Mouse (Mus musculus): ENCODE measurements at regions not wholly inside any gene's neighbourhood (a gene's known extent, or its start where the extent isn't known, plus 50 kb on each side); places are given as distances from the start of the nearest gene placed in this dataset.
"Not testable (repeated sequence)": the region's sequence is repeated elsewhere in the genome, so short reads cannot be mapped to it uniquely, and the experiment has no call there.

DNA sequence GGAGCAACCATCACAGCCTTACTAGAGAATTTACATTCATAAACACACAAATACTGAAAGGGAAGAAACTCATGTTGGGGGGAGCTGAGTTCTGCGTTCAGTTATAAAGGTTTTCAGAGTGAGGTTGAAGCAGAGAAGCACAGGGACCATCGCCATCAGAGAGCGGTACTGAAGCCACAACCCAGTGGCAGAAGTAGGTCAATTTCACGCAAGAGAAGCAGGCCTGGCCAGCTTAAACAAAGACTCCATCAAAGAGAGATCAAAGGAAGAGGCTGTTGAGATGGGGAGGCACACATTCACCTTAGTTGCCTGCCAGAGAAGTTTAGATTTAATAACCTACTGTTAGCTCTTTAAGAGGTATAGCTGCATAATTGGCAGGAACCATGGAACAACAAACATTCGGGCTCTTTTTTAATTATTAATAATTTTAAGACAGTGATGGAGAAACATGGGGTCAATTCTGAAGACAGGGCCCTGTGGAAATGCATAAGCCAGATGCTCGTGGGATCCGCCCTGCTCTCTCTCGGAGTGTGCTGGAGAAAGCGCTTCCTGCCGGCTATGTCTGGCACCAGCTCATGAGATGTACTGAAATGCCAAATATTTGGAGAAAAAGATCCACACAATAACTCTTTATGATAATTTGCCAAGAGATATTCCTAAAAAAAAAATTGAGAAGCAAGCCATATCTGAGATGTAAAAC is 119.8 kb upstream of the Creb1 start:
- Histone ChIP-seq H3K9me3 (replicated peaks) (no peaks in the 10 kb centered on the region), H3K4me3 (replicated peaks) (no peak overlapping the region), H3K27ac (no peak overlapping the region), H3K4me2 (no peak overlapping the region), H3K9ac (no peak overlapping the region), H3K27me3 (no peaks in the 10 kb centered on the region), H3K36me3 (no peaks in the 10 kb centered on the region), H3K4me1 (no peaks in the 10 kb centered on the region)
- 64% methylated on average over 10 of the region's 10 CpGs for WGBS
- ATAC-seq (replicated peaks; ENCODE audit: low FRiP score) = no peak

DNA sequence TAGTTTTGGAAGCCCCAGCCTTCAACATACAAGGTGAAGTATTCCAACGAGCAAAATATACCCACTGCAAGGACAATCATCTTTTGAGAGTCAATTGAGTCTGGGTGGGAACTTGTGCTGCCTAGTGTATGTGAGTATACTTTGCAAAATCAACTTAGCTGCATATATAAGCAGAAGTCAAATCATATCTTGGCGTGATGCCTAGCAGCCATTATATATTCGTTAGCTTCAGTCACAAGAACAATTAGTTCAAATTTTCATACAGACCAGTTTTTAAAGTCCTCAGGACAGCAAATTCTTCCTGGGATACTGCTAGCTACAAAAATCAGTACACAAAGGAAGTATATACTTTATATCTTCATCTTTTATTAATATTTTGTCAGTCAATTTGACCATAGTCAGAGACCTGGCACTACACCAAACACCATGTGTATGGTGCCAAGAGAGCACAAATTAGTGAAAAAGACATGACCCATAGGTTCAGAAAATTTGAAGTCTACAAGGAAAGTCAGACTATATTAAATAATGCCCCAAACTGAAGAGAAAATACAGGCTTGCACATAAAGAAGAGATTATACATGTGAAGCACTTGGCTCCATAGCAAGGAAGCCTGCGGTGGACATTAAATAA is 120.5 kb upstream of the Creb1 start:
- WGBS = 84% methylated on average over 4 of the region's 4 CpGs
- H3K27me3 ChIP-seq = no peaks in the 10 kb centered on the region
- H3K9me3 ChIP-seq (replicated peaks) = no peaks in the 10 kb centered on the region
- H3K36me3 ChIP-seq = no peaks in the 10 kb centered on the region
- no peak overlapping the region for H3K9ac ChIP-seq
- no peak overlapping the region for H3K4me3 ChIP-seq (replicated peaks)
- H3K27ac ChIP-seq = no peak overlapping the region
- H3K4me2 ChIP-seq = no peak overlapping the region
- no peaks in the 10 kb centered on the region for H3K4me1 ChIP-seq
- no peak for ATAC-seq (replicated peaks; ENCODE audit: low FRiP score)

DNA sequence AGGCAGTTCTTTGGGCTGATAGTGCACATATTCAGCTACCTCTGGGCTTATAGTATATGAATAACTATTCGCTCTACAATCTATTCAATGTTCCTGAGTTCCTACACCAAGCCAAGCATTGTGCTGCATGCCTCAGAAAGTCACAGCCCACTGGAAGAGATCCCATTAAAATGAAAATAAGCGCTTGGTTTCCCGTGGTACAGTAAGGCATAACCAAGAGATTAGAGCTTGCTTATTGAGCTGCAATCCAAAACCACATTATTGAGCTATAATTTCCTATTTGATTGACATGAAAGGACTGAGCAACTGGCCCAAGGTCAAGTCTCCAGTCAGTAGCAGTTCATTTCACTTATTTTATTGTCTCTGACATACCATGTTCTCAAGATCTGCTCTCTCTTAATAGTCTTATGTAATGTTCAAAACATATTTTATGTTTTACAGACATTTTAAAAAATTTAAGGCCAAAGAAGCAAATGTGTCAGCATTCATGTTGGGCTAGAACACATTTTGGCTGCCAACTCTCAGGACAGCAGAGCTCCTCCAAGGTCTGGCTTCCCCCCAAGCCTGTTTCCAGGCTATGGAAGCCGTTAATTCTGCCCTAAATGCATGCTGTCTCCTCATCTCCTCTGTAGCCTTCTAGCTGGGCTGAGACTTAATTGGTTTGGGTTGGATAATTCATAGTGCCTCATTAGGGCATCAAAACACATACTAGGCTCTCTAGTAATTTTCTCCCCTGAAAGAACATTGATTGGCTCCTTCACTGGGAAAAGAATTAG is 123.5 kb upstream of the Creb1 start:
- no peak overlapping the region for H3K9ac ChIP-seq

DNA sequence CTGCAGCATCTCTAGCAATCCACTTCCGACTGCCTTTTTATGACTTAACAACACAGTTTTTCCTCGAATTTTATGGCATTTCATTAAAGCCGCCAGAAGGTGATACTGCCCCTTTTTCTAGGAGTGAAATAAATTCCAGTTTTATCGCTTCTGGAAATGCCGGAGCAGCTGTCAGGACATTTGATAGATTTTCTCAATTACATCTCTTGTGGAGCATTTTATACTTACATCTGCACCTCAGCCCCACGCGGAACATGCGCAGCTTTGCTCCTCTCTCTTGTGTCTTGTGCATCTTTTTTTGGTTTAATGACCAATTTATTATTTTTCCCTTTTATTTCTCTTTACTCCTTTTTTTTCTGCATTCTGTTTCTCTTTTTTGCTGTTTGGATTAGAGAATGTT is 140.9 kb upstream of the Creb1 start:
- no peak overlapping the region for H3K9ac ChIP-seq
- no peaks in the 10 kb centered on the region for H3K36me3 ChIP-seq
- 21% methylated on average over 8 of the region's 8 CpGs for WGBS
- no peaks in the 10 kb centered on the region for H3K9me3 ChIP-seq (replicated peaks)
- no peak overlapping the region for H3K4me3 ChIP-seq (replicated peaks)
- no peak overlapping the region for H3K27ac ChIP-seq
- no peaks in the 10 kb centered on the region for H3K27me3 ChIP-seq
- no peak overlapping the region for H3K4me2 ChIP-seq
- no peak for ATAC-seq (replicated peaks; ENCODE audit: low FRiP score)
- H3K4me1 ChIP-seq = peaks cover 9% of the 10 kb centered on the region; the same call in 1 of the 2 replicates

More for the DNA sequence above, 123.5 kb upstream of the Creb1 start:
- 48% methylated on average over 4 of the region's 4 CpGs for WGBS
- H3K27ac ChIP-seq = no peak overlapping the region
- no peaks in the 10 kb centered on the region for H3K27me3 ChIP-seq
- H3K36me3 ChIP-seq = no peaks in the 10 kb centered on the region
- no peaks in the 10 kb centered on the region for H3K9me3 ChIP-seq (replicated peaks)
- no peaks in the 10 kb centered on the region for H3K4me1 ChIP-seq
- no peak overlapping the region for H3K4me3 ChIP-seq (replicated peaks)
- no peak for ATAC-seq (replicated peaks; ENCODE audit: low FRiP score)
- H3K4me2 ChIP-seq = no peak overlapping the region

DNA sequence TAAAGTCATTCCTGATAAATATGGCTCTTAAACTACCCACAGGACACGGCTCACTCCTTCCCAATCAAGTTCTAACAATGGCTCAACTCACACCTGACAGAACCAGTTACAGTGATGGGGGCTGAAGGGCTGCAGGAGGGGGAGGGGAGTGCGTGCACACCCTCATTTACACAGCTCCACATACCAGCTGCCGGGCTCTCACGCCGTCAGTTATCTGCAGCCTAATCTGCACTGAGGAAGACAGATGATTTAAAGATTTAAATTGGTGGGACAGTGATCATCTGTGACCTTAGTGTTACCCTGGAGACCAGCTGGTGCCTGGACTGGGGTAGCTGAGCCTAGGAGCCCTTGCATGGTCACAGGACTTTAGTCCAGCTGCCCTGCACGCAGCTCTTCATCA is 151.2 kb upstream of the Creb1 start:
- H3K4me1 ChIP-seq = peaks cover 7% of the 10 kb centered on the region; the same call in 1 of the 2 replicates
- no peak overlapping the region for H3K27ac ChIP-seq
- no peak overlapping the region for H3K4me3 ChIP-seq (replicated peaks)
- no peaks in the 10 kb centered on the region for H3K27me3 ChIP-seq
- H3K9ac ChIP-seq = no peak overlapping the region
- H3K4me2 ChIP-seq = no peak overlapping the region
- no peaks in the 10 kb centered on the region for H3K36me3 ChIP-seq
- 22% methylated on average over 6 of the region's 6 CpGs for WGBS
- no peaks in the 10 kb centered on the region; the same call in 1 of the 2 replicates for H3K9me3 ChIP-seq (replicated peaks)
- ATAC-seq (replicated peaks; ENCODE audit: low FRiP score) = no peak

DNA sequence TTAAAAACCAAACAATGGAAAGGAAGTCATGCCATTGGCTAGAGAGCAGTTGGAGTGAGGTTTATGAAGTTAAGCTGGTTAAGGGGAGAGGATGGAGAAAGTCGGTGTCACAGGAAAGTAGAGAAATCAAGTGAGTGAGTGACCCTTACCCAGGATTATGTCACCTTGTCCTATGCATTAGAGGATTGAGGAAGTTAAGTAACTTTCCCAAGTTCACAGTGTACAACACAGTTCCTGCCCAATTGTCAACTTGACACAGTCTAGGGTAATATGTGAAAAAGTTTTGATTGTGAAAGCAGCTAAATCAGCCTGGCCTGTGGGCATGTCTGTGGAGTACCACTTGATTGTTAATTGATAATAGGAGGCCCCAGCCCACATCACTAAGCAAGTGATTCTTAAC is 156.0 kb upstream of the Creb1 start:
- ATAC-seq (replicated peaks; ENCODE audit: low FRiP score); H3K36me3 ChIP-seq; H3K9me3 ChIP-seq (replicated peaks); H3K27ac ChIP-seq; H3K4me1 ChIP-seq; H3K27me3 ChIP-seq; H3K9ac ChIP-seq; H3K4me3 ChIP-seq (replicated peaks); H3K4me2 ChIP-seq: not testable (repeated sequence)
- 77% methylated on average over 1 of the region's 1 CpGs for WGBS

DNA sequence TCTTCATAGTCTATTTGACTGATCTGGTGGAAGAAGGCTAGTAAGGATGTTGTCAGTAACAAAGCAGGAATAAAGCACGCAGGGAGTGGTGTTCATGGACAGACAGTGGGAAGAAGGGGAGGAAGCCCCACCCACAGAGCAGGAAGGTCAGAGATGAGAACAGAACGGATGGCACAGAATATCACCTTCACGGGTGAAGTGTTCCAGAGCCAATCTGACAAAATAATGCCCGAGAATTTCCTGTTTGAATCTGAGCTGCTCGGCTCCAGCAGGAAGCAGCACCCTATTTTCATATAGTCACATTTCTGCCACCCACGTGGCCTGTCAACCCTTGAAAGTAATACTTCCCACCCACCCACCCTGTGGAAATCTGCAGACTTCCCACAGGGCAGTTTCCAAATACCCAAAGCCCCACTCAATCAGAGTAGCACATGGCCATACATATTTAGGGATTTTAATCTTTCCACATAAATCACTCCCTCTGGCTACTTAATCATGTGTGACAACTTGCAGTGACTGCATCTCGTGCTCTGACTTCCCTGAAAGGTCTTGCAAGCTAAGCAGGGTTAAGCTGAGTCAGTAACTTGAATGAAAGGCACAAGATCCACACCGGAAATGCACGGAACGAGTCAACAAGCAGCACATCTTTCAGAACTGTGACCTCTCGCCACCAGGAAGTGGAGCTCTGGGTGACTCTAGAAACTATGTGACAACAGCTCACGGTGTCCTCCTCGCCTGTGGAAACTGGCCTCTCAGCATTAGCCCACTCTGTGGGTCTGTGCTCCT is 158.0 kb upstream of the Creb1 start:
- no peak overlapping the region for H3K4me2 ChIP-seq
- ATAC-seq (replicated peaks; ENCODE audit: low FRiP score) = peak; percentile 43; the same call in 1 of the 2 replicates
- 44% methylated on average over 13 of the region's 13 CpGs for WGBS

DNA sequence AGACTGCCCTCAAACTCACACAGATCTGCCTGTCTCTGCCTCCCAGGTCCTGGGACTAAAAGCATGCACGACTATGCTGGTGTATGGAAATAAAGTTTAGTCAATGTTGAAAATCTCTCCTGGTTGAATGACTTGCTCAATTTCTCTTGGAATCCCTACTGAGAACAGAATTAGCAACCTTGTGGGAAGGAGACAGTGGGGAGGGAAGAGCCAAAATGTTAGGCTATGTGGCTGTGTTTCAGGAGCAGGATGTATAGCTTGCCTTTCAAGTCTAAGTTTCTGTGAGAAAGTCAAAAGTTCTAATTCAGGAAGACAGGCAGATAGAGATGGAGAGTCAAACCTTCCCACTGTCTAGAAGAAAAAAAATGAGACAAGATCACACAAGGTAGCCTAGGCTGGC is 168.3 kb upstream of the Creb1 start:
- no peak for ATAC-seq (replicated peaks; ENCODE audit: low FRiP score)
- 92% methylated on average over 1 of the region's 1 CpGs for WGBS

More for the DNA sequence above, 158.0 kb upstream of the Creb1 start:
- Histone ChIP-seq H3K27ac (no peak overlapping the region), H3K36me3 (no peaks in the 10 kb centered on the region), H3K4me3 (replicated peaks) (no peak overlapping the region), H3K9ac (no peak overlapping the region), H3K4me1 (no peaks in the 10 kb centered on the region), H3K27me3 (no peaks in the 10 kb centered on the region), H3K9me3 (replicated peaks) (no peaks in the 10 kb centered on the region; the same call in 1 of the 2 replicates)

DNA sequence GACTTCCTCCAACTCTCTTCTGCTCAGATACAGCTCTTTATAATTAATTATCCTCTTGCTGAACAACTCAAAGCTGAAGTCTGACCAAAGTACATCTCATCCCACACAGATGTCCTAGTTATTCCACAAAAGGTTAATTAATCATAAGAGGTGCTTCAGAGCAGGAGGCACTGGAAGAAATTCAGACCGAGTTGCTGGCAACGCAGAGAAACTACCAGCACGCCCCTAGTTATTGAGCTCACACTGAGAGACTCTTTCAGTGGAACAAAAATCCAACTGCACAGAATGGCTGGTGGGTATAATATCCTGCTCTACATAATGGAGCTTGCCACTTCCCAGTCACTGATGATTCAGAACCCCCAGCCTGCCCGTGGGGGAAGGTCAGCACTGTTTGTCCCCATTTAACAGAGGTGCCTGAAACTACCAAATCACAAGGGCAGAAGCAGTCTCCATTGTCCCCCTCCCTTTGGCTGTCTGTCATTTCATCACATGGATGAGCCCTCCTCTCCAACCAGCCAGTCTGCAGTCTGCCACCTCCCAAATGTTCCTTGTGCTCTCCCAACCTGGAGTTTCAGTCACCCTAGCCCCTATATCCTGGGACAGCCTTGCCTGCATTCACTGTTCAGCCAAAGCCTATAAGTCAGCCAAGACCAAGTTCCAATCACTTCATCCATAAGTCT is 170.3 kb upstream of the Creb1 start:
- Histone ChIP-seq H3K9ac (no peak overlapping the region), H3K27ac (no peak overlapping the region), H3K4me1 (no peaks in the 10 kb centered on the region), H3K4me2 (no peak overlapping the region), H3K36me3 (no peaks in the 10 kb centered on the region), H3K27me3 (no peaks in the 10 kb centered on the region), H3K4me3 (replicated peaks) (no peak overlapping the region), H3K9me3 (replicated peaks) (no peaks in the 10 kb centered on the region)
- 76% methylated on average over 4 of the region's 4 CpGs for WGBS
- no peak for ATAC-seq (replicated peaks; ENCODE audit: low FRiP score)

More for the DNA sequence above, 168.3 kb upstream of the Creb1 start:
- no peak overlapping the region for H3K9ac ChIP-seq
- H3K27ac ChIP-seq = no peak overlapping the region
- H3K27me3 ChIP-seq = no peaks in the 10 kb centered on the region
- H3K9me3 ChIP-seq (replicated peaks) = no peaks in the 10 kb centered on the region
- H3K4me3 ChIP-seq (replicated peaks) = no peak overlapping the region
- no peak overlapping the region for H3K4me2 ChIP-seq
- no peaks in the 10 kb centered on the region for H3K4me1 ChIP-seq
- H3K36me3 ChIP-seq = no peaks in the 10 kb centered on the region

DNA sequence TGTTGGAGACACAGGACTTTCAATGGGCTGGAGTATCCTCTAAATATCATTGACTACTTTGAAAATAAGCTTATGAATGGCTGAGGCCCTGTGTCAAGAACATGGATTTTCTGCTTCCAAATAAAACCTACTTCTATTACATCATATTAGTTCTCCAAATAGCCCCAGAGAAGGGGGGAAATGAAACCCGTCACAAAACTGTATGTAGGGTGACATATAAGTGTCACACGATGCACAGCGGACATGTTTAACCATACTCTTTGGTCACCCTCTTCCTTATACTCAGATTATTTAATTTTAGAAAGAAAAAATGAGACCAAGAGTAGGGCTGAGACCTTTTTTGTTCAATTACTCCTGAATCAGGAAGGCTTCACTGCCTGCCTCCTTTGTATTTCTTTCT is 189.2 kb upstream of the Creb1 start:
- Histone ChIP-seq H3K27ac (no peak overlapping the region), H3K4me3 (replicated peaks) (no peak overlapping the region), H3K9ac (no peak overlapping the region), H3K27me3 (no peaks in the 10 kb centered on the region), H3K4me2 (no peak overlapping the region), H3K36me3 (no peaks in the 10 kb centered on the region), H3K4me1 (peaks cover 4% of the 10 kb centered on the region), H3K9me3 (replicated peaks) (no peaks in the 10 kb centered on the region)
- 82% methylated on average over 3 of the region's 3 CpGs for WGBS
- no peak for ATAC-seq (replicated peaks; ENCODE audit: low FRiP score)

DNA sequence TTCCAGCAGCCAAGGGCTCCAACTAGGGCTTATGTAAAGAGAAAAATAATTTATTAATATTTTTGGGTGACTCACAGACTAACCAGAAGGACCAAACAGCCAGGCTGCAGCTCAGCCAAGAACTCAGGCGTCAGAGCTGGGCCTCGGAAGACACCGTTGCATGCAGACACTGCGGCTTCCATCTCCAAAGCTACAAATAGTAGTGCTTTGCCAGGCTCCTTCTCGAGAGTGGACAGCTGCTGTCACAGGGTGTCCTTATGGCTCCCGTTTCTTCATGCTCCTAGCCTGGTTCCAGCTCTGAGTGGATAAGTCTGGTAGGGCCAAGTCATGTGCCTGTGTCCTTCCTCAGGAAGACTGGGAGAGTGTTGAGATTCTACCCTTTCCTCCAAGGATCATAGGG is 190.8 kb upstream of the Creb1 start:
- H3K9ac ChIP-seq = no peak overlapping the region
- no peak overlapping the region for H3K4me2 ChIP-seq
- no peaks in the 10 kb centered on the region for H3K27me3 ChIP-seq
- no peaks in the 10 kb centered on the region for H3K9me3 ChIP-seq (replicated peaks)
- 91% methylated on average over 6 of the region's 6 CpGs for WGBS
- H3K36me3 ChIP-seq = no peaks in the 10 kb centered on the region
- H3K4me3 ChIP-seq (replicated peaks) = no peak overlapping the region
- ATAC-seq (replicated peaks; ENCODE audit: low FRiP score) = no peak
- H3K4me1 ChIP-seq = peaks cover 8% of the 10 kb centered on the region
- no peak overlapping the region for H3K27ac ChIP-seq
